Mouse (Mus musculus) right cerebral cortex, postnatal 36 days (tissue): ENCODE results near the gene Cbx4.

Experiments used
- DNase-seq, 2 experiments: peaks; one replicate each; pipeline ENCODE4 v3.0.0; 2022; ENCODE audit warnings: low spot score in 2 of 2, mixed read lengths in 1 of 2

The Cbx4 gene

GRCm38 (mm10) chr11:119086144-119086971 is at the start of gene Cbx4:
Gene Cbx4 (minus strand): TSS chr11:119086221.
- DNase-seq, result peak; percentile 84 to 87

- DNase-seq, result no peak
Observed at GRCm38 (mm10) chr11:119134586-119134985, 48.6 kb upstream of the Cbx4 start.

- peak; percentile 28 to 39 for DNase-seq
Observed at GRCm38 (mm10) chr11:119133437-119134221, 47.6 kb upstream of the Cbx4 start.

- no peak for DNase-seq
Observed at GRCm38 (mm10) chr11:119132198-119133035, 46.4 kb upstream of the Cbx4 start.

GRCm38 (mm10) chr11:119130081-119130765 is 44.2 kb upstream of the Cbx4 start:
- no peak for DNase-seq

- DNase-seq, result no peak
Observed at GRCm38 (mm10) chr11:119129281-119130058, 43.4 kb upstream of the Cbx4 start.

GRCm38 (mm10) chr11:119128668-119129280 is 42.8 kb upstream of the Cbx4 start:
- DNase-seq, result no peak

- DNase-seq, result no peak
Observed at GRCm38 (mm10) chr11:119127686-119128473, 41.9 kb upstream of the Cbx4 start.

GRCm38 (mm10) chr11:119127147-119127546 is 41.1 kb upstream of the Cbx4 start:
- DNase-seq, result no peak

- peak in 1 of 2 experiments; percentile 37 for DNase-seq
Observed at GRCm38 (mm10) chr11:119125929-119126861, 40.2 kb upstream of the Cbx4 start.

- no peak for DNase-seq
Observed at GRCm38 (mm10) chr11:119124536-119124935, 38.5 kb upstream of the Cbx4 start.

- no peak for DNase-seq
Observed at GRCm38 (mm10) chr11:119123522-119124319, 37.7 kb upstream of the Cbx4 start.

- no peak for DNase-seq
Observed at GRCm38 (mm10) chr11:119122396-119122795, 36.4 kb upstream of the Cbx4 start.

GRCm38 (mm10) chr11:119118905-119119304 is 32.9 kb upstream of the Cbx4 start:
- no peak for DNase-seq

GRCm38 (mm10) chr11:119117945-119118344 is 31.9 kb upstream of the Cbx4 start:
- no peak for DNase-seq

GRCm38 (mm10) chr11:119116992-119117391 is 31.0 kb upstream of the Cbx4 start:
- DNase-seq, result no peak

- DNase-seq, result no peak
Observed at GRCm38 (mm10) chr11:119112721-119113120, 26.7 kb upstream of the Cbx4 start.
